Mouse (Mus musculus) kidney, embryonic 16.5 days (tissue): Measurements from ENCODE around the gene Epha10. TPM values are rescaled to one million over a fixed set of nuclear protein-coding genes. Genes with fewer than 3 reads are reported as not detected.

Experiments used
- ATAC-seq: fragments of 200-750 bp; cut with Nextera tagmentation; 2 replicates; pipeline ENCODE4 v1.8.0; 2017; ENCODE audit warnings: moderate TSS enrichment; ENCODE audit not compliant: low FRiP score, low TSS enrichment
- H3K27ac ChIP-seq: fragments of 300-500 bp; sonication (generic); 2 replicates; pipeline ENCODE4 v1.5.1; 2014; ENCODE audit warnings: low read length
- H3K27me3 ChIP-seq: fragments of 300-500 bp; sonication (generic); 2 replicates; pipeline ENCODE4 v1.6.1; 2014; ENCODE audit warnings: low read length, control low read depth, mixed read lengths; ENCODE audit not compliant: insufficient read depth
- H3K36me3 ChIP-seq: fragments of 300-500 bp; sonication (generic); 2 replicates; pipeline ENCODE4 v1.6.1; 2014; ENCODE audit warnings: low read length, control low read depth, mixed read lengths; ENCODE audit not compliant: insufficient read depth
- H3K4me1 ChIP-seq: fragments of 300-500 bp; sonication (generic); 2 replicates; pipeline ENCODE4 v1.6.1; 2014; ENCODE audit warnings: low read length, control low read depth, mixed read lengths; ENCODE audit not compliant: insufficient read depth
- H3K4me2 ChIP-seq: fragments of 300-500 bp; sonication (generic); replicated peaks from 2 replicates; pipeline ENCODE4 v1.6.1; 2014; ENCODE audit warnings: low read depth, low read length
- H3K4me3 ChIP-seq: fragments of 300-500 bp; sonication (generic); 2 replicates; pipeline ENCODE4 v1.5.1; 2014; ENCODE audit warnings: mild to moderate bottlenecking, low read length
- H3K9ac ChIP-seq: fragments of 300-500 bp; sonication (generic); replicated peaks from 2 replicates; pipeline ENCODE4 v1.6.1; 2014; ENCODE audit warnings: low read length
- H3K9me3 ChIP-seq: fragments of 300-500 bp; sonication (generic); 2 replicates; pipeline ENCODE4 v1.6.1; 2016; ENCODE audit warnings: low read length, control low read depth
- WGBS: fragments of 180-500 bp; shearing (Covaris S2); extraction: QIAGEN DNeasy Blood & Tissue Kit; methylation state at CpG from one replicate; pipeline ENCODE4 v1.1.7; 2014; 5-methylcytosine and 5-hydroxymethylcytosine counted together
- polyA plus RNA-seq: library from polyadenylated mRNA; unstranded; fragments of >200 nt; fragmentation: Nextera tagmentation; extraction: Ambion mirVana; gene quantifications from 2 replicates; pipeline ENCODE4 v1.2.1, GENCODE M21; 2015

Gene Epha10
- polyA plus RNA-seq, 1 experiment from 2014 or later, result 0.06 TPM

DNA sequence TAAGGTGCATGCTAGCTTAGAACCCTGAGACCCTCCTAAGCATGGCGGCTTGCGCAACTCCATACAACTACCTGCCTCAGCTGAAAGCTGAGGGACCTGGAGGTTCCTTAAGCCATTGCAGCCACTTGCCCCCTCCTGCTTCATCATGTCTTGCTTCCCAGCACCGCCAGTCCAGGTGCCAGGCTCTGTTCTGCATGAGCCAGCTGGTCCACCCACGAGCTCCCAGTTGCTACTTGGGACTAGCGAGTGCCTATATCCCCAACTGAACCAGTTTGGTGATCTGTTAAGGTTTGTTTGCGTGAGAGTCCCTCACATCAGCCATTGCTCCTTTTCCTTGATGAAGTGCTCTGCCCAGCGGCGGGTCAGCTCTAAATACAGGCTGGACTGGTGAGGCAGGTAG, 24.4 kb upstream of the Epha10 start:
- peaks cover 24% of the 10 kb centered on the region; the same call in 1 of the 2 replicates for H3K36me3 ChIP-seq
- no peak overlapping the region for H3K9ac ChIP-seq
- WGBS, result 91% methylated on average over 8 of the region's 8 CpGs

DNA sequence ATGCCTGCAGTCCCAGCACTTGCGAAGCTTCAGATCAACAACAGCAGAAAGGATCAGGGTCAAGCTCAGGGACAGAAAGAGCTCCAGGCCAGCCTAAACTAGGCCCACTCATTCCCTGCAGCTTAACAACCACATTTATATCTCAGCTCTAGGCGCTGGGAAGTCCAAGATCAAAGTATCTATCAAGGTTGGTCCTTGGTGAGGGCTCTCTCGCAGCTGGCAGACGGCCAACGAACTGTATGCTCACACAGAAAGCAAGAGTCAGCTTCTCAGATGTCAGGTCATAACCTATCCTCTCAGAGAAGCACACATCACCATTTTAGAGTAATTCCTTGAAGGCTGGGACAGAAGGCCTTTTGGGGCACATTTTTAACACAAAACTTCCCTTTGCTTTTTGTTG, 22.3 kb upstream of the Epha10 start:
- H3K36me3 ChIP-seq, result peaks cover 22% of the 10 kb centered on the region; the same call in 1 of the 2 replicates
- no peak overlapping the region for H3K4me2 ChIP-seq
- H3K27ac ChIP-seq, result no peak overlapping the region
- no peak overlapping the region for H3K4me3 ChIP-seq
- H3K9ac ChIP-seq, result no peak overlapping the region
- WGBS, result 52% methylated on average over 5 of the region's 5 CpGs
- peaks cover 25% of the 10 kb centered on the region for H3K27me3 ChIP-seq
- no peaks in the 10 kb centered on the region for H3K9me3 ChIP-seq
- ATAC-seq, result no peak
- peaks cover 6% of the 10 kb centered on the region for H3K4me1 ChIP-seq

More for the DNA sequence above, 24.4 kb upstream of the Epha10 start:
- Histone ChIP-seq H3K4me3 (no peak overlapping the region), H3K27ac (no peak overlapping the region), H3K4me1 (peaks cover 10% of the 10 kb centered on the region), H3K9me3 (no peaks in the 10 kb centered on the region), H3K27me3 (peaks cover 8% of the 10 kb centered on the region), H3K4me2 (no peak overlapping the region)
- ATAC-seq, result no peak

DNA sequence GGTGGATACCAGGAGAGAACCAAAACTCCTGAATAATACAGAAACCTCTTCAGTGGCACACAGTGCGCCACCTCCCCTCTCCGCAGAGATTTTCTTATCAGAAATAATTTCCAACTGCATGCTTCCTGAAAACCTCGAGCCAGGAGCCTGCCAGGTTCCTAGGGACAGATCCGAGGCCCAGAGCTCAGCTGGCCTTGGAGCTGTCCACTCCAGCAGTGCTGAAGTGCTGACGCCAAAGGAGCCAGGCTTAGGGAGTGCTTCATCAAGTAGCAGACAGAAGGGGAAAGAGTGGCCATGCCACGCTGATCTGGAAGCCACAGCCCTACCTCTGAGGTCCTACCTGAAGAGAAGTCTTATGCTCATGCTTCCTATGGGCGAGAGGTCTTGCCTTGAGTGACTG, 20.3 kb upstream of the Epha10 start:
- Histone ChIP-seq H3K4me3 (no peak overlapping the region), H3K27me3 (peaks cover 25% of the 10 kb centered on the region), H3K27ac (no peak overlapping the region), H3K4me1 (peaks cover 6% of the 10 kb centered on the region), H3K9ac (no peak overlapping the region), H3K9me3 (no peaks in the 10 kb centered on the region), H3K4me2 (no peak overlapping the region), H3K36me3 (peaks cover 9% of the 10 kb centered on the region; the same call in 1 of the 2 replicates)
- ATAC-seq, result peak; percentile 57; the same call in 1 of the 2 replicates
- 6% methylated on average over 7 of the region's 7 CpGs for WGBS

DNA sequence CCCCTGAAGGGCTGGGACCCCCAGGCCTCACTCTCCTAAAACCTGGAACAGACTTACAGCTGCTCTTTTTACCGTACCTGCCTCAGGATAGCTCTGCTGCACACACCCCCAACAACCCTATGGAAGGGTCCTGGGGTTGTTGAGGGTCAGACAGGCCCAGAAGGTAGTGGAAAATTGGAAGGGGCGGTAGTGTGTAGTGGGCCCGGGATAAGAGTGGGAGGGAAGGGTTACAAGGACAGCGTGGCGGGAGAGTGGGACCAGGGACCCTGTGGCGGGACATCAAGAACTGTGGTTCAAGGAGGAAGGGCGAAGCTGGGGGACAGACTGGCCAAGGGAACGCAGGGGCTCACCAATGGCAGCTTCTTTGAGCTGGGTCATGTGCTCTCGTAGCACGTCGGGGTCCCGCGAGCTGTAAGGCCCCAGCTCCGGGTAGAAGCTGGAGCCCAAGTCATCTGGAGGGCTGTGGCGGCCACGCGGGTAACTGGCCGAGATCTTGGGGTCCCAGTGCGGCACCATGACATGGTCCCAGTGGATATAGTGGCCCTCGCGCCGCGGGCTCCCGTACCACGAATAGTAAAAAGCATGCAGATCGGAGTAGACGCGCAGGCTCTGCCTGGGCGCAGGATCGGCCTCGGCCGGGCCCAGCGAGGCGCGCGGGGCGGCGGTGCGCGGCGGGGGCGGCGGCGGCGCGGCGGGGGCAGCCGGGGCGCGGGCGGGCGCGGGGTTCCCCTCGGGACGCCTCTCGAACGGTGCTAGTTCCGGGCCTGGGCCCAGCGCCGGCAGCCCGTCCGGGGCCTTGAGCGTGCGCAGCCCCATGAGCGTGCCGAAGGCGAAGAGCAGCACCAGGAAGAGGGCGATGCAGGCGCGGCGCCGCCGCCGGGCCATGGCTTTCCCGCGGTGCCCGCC, 19.2 kb upstream of the Epha10 start, which contains the start of gene Maneal:
Maneal (minus strand) TSS at position 889 of the 906 bp plus-strand sequence.
- Histone ChIP-seq H3K4me1 (peaks cover 6% of the 10 kb centered on the region), H3K9ac (peak within 1 kb of the TSS; percentile 23; the same call in 1 of the 2 replicates), H3K4me2 (peak within 1 kb of the TSS; percentile 74), H3K27me3 (peaks cover 25% of the 10 kb centered on the region), H3K9me3 (no peaks in the 10 kb centered on the region), H3K36me3 (peaks cover 3% of the 10 kb centered on the region; the same call in 1 of the 2 replicates), H3K4me3 (peak within 1 kb of the TSS; percentile 45), H3K27ac (no peak within 1 kb of the TSS)
- peak; percentile 65 for ATAC-seq
- WGBS, result 4% methylated on average over 62 of the region's 77 CpGs

DNA sequence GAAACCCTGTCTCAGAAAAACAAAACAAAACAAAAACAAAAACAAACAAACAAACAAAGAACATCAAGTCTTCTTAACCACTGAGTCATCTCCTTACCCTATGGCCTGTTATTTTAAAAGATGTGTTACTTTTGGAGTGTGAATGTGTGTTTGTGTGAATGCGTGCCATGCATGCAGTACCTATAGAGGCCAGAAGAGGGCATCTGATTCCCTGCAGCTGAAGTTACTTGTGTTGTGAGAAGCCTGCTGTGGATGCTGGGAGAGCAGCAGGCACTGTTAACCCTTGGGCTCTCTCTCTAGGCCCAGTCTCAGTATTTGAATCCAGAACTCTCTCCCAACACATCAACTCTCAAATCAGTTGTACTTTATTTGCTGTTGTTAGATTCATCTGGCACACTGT, 8.0 kb upstream of the Epha10 start:
- Histone ChIP-seq H3K27me3 (no peaks in the 10 kb centered on the region), H3K9ac (no peak overlapping the region), H3K36me3 (no peaks in the 10 kb centered on the region), H3K4me1 (no peaks in the 10 kb centered on the region), H3K4me2 (no peak overlapping the region), H3K9me3 (peaks cover 6% of the 10 kb centered on the region; the same call in 1 of the 2 replicates), H3K4me3 (no peak overlapping the region), H3K27ac (no peak overlapping the region)
- WGBS, result 96% methylated on average over 1 of the region's 1 CpGs
- no peak for ATAC-seq

DNA sequence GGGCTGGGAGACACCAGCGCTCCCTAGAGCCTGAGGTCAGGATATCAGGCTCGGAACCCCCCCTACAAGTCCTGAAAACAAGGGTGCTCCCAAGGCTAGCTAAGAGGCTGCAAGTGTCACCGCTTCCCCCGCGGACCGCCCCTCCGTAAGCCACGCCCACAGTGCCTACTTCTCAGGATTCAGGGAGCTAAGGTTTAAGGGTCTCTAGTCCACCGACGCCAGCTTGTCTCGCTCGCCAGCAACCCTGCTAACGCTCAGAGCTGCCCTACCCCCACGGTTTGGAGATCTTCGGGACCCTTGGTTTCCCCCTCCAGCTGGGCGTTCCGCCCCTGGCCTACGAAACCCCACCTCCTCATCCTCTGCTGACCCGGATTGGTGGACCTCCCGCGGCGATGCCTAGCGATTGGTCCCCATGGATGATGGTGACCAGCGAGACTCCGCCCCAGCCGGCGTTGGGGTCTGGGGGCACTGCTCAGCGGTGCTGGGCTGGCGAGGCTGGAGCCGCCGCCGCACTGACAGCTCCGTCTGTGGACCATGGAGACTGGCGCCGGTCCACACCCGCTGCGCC, 726 bp downstream of the Epha10 start:
- WGBS, result 1% methylated on average over 37 of the region's 37 CpGs
- Histone ChIP-seq H3K4me2 (peak overlapping the region; percentile 58), H3K27me3 (peaks cover 70% of the 10 kb centered on the region)

DNA sequence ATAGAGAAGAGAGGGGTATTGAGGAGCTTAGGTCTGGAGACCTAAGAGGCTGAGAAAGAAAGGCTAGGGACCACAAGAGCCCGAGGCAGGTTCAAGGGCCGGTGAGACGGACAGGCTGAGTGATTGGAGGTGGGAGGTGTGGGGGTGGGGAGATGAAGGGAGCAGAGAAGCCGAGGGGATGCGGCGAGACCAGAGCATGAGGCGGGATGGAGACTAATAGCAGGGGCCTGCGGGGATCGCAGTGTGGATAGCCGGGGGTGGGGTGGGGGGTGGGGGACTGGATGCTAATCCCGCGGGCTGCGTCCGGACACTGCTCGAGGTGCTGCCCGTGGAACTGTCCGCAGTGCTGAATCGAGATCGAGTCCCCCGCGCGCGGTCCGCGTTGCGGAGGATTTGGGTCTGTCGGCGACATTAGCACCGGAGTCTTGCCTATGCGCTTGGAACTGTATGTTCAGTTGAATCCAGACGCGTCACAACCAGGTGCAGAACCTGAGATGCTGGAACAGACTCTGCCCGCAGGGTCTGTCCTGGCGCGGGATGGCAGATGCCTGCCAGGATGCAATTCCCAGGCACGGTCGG, 1.5 kb downstream of the Epha10 start:
- H3K4me1 ChIP-seq, result no peaks in the 10 kb centered on the region
- no peak overlapping the region; the same call in 1 of the 2 replicates for H3K4me3 ChIP-seq
- no peaks in the 10 kb centered on the region for H3K9me3 ChIP-seq
- ATAC-seq, result peak; percentile 57; the same call in 1 of the 2 replicates
- H3K4me2 ChIP-seq, result peak overlapping the region; percentile 58; the same call in 1 of the 2 replicates
- no peak overlapping the region for H3K9ac ChIP-seq
- H3K36me3 ChIP-seq, result no peaks in the 10 kb centered on the region
- no peak overlapping the region for H3K27ac ChIP-seq
- peaks cover 73% of the 10 kb centered on the region for H3K27me3 ChIP-seq
- under 1% methylated on average over 37 of the region's 37 CpGs for WGBS

More for the DNA sequence above, 726 bp downstream of the Epha10 start:
- Histone ChIP-seq H3K4me1 (no peaks in the 10 kb centered on the region), H3K27ac (no peak overlapping the region), H3K9ac (no peak overlapping the region), H3K4me3 (peak overlapping the region; percentile 36), H3K9me3 (no peaks in the 10 kb centered on the region), H3K36me3 (no peaks in the 10 kb centered on the region)
- peak; percentile 69; the same call in 1 of the 2 replicates for ATAC-seq

DNA sequence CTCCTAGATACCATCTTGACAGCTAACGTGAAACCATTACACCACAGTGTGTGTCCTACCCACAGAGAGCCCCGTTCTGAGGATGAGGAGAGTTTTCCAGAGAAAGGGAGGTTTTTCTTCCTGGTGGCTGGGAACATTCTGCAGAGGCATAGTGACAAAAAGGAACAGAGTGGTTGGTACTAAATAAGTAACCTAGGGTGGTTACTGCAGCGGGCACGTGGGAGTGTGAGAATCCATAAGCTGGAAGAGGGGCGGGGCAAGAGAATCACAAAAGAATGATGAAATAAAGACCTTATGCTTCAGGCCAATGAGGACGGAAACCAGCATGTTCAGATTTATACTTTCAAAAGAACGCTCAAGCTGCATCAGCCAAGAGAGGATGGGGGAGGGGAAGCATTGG, 8.0 kb downstream of the Epha10 start:
- Histone ChIP-seq H3K9me3 (no peaks in the 10 kb centered on the region), H3K4me1 (no peaks in the 10 kb centered on the region), H3K36me3 (no peaks in the 10 kb centered on the region), H3K4me3 (no peak overlapping the region), H3K27ac (no peak overlapping the region), H3K4me2 (no peak overlapping the region), H3K27me3 (peaks cover 57% of the 10 kb centered on the region), H3K9ac (no peak overlapping the region)
- WGBS, result 79% methylated on average over 7 of the region's 7 CpGs
- ATAC-seq, result no peak

DNA sequence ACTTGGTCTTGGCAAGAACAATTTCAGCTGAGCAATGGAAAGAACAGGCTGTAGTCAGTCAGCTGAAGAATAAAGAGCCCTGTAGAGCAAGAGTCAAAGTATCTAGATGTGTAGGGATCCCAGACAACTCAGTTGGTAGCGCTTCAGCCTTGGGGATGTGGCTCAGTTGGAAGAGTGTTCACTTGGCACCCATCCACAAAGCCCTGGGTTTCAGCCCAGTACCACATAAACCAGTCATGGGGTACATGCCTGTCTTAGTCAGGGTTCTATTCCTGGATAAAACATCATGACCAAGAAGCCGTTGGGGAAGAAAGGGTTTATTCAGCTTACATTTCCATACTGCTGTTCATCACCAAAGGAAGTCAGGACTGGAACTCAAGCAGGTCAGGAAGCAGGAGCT, 9.2 kb downstream of the Epha10 start:
- H3K9me3 ChIP-seq, result no peaks in the 10 kb centered on the region
- WGBS, result 82% methylated on average over 2 of the region's 2 CpGs
- peaks cover 60% of the 10 kb centered on the region for H3K27me3 ChIP-seq
- no peaks in the 10 kb centered on the region for H3K36me3 ChIP-seq
- H3K27ac ChIP-seq, result no peak overlapping the region
- H3K4me2 ChIP-seq, result no peak overlapping the region
- H3K9ac ChIP-seq, result no peak overlapping the region
- H3K4me1 ChIP-seq, result 0 out of 2 replicates have a peak, but pooled peaks cover 6% of the 10 kb centered on the region
- no peak overlapping the region for H3K4me3 ChIP-seq
- no peak for ATAC-seq
